ENCODE assay signal across 8 mouse cellular contexts in genomic region chr11:86807505-86807989, GRCm38 (mm10). TPM values are rescaled to one million over a fixed set of nuclear protein-coding genes. Genes with fewer than 3 reads are reported as not detected.
DNase-seq lines count a peak whose midpoint lies in the region; ATAC-seq and TF ChIP-seq lines count a peak whose summit lies in the region.

TSS of gene Dhx40 (minus strand) at chr11:86807746.

- H3K4me1 ChIP-seq in E14TG2a.4 (replicated peaks; ENCODE audit: low read depth, low read length), result peaks cover 10% of the 10 kb centered on the region
- H3K4me1 ChIP-seq in forebrain, embryonic 13.5 days, result peaks cover 12% of the 10 kb centered on the region
- H3K4me1 ChIP-seq in liver, postnatal 0 days (ENCODE audit: insufficient read depth), result peaks cover 11% of the 10 kb centered on the region
- peaks cover 9% of the 10 kb centered on the region for H3K4me1 ChIP-seq in neural tube, embryonic 14.5 days (ENCODE audit: control insufficient read depth, insufficient read depth, low read length)

- WGBS in forebrain, embryonic 13.5 days, result 6% methylated on average over 38 of the region's 40 CpGs
- WGBS in large intestine, adult 2 months, result 5% methylated on average over 40 of the region's 40 CpGs
- 7% methylated on average over 32 of the region's 40 CpGs for WGBS in liver, postnatal 0 days (ENCODE audit: insufficient replicate concordance)
- 5% methylated on average over 40 of the region's 40 CpGs for WGBS in neural tube, embryonic 14.5 days

- ATAC-seq in forebrain, embryonic 13.5 days, result peak; percentile 96
- ATAC-seq in liver, postnatal 0 days, result peak; percentile 83
- ATAC-seq in neural tube, embryonic 14.5 days (ENCODE audit: low read depth), result peak; percentile 95

- no peak for TF ChIP-seq CTCF in E14TG2a.4 (conservative IDR thresholded peaks at IDR 0.05; ENCODE audit: low read length)
- no peak for TF ChIP-seq CTCF in liver, postnatal 0 days (IDR thresholded peaks at IDR 0.05; ENCODE audit: low read depth)

- DNase-seq in c-Kit-positive CD71-positive TER-119-positive erythroid progenitor cells, embryonic 14.5 days (ENCODE audit: low spot score), result peak; percentile 80
- peak; percentile 93 to 95 for DNase-seq in heart, postnatal 10 days
- DNase-seq in large intestine, adult 2 months (ENCODE audit: low read depth, low spot score), result peak; percentile 75
- DNase-seq in liver, postnatal 0 days, result peak; percentile 93
- DNase-seq in testis, postnatal 10 days (ENCODE audit: low spot score), result peak; percentile 97

- peak within 1 kb of the TSS; percentile 71 for H3K4me2 ChIP-seq in forebrain, embryonic 13.5 days
- peak within 1 kb of the TSS; percentile 91 for H3K4me2 ChIP-seq in liver, postnatal 0 days (ENCODE audit: low read depth, low read length)
- peak within 1 kb of the TSS; percentile 60 for H3K4me2 ChIP-seq in neural tube, embryonic 14.5 days (ENCODE audit: low read depth, low read length)

- no peak for TF ChIP-seq EP300 in liver, postnatal 0 days (IDR thresholded peaks at IDR 0.05; ENCODE audit: low read depth)

- H3K36me3 ChIP-seq in E14TG2a.4 (ENCODE audit: insufficient read depth, low read length), result peaks cover 36% of the 10 kb centered on the region
- H3K36me3 ChIP-seq in forebrain, embryonic 13.5 days (ENCODE audit: poor library complexity, severe bottlenecking), result peaks cover 23% of the 10 kb centered on the region
- H3K36me3 ChIP-seq in liver, postnatal 0 days (replicated peaks; ENCODE audit: insufficient read depth, low read length), result peaks cover 17% of the 10 kb centered on the region
- peaks cover 12% of the 10 kb centered on the region; the same call in 1 of the 2 replicates for H3K36me3 ChIP-seq in neural tube, embryonic 14.5 days (ENCODE audit: control insufficient read depth, insufficient read depth, low read length)

- intact Hi-C loops in heart, postnatal 10 days (cut with DNase I), result loop anchor here (2.0 to 5.0 kb wide), 2 partner anchors 29 to 185 kb away; partner anchors contain the start of gene Ypel2

- H3K9me3 ChIP-seq in E14TG2a.4 (ENCODE audit: low read length), result no peaks in the 10 kb centered on the region
- H3K9me3 ChIP-seq in forebrain, embryonic 13.5 days (replicated peaks), result no peaks in the 10 kb centered on the region
- no peaks in the 10 kb centered on the region for H3K9me3 ChIP-seq in liver, postnatal 0 days (ENCODE audit: low read length)
- H3K9me3 ChIP-seq in neural tube, embryonic 14.5 days (ENCODE audit: control insufficient read depth, low read length), result no peaks in the 10 kb centered on the region

- H3K9ac ChIP-seq in forebrain, embryonic 13.5 days, result peak within 1 kb of the TSS; percentile 77
- peak within 1 kb of the TSS; percentile 77 for H3K9ac ChIP-seq in liver, postnatal 0 days (replicated peaks)
- H3K9ac ChIP-seq in neural tube, embryonic 14.5 days (replicated peaks; ENCODE audit: low read depth, low read length), result peak within 1 kb of the TSS; percentile 41

- H3K4me3 ChIP-seq in E14TG2a.4 (replicated peaks; ENCODE audit: low read length), result peak within 1 kb of the TSS; percentile 100
- peak within 1 kb of the TSS; percentile 99 for H3K4me3 ChIP-seq in forebrain, embryonic 13.5 days
- H3K4me3 ChIP-seq in liver, postnatal 0 days (ENCODE audit: low read depth, low read length), result peak within 1 kb of the TSS; percentile 98
- peak within 1 kb of the TSS; percentile 86 for H3K4me3 ChIP-seq in neural tube, embryonic 14.5 days (ENCODE audit: low read depth, low read length)

- peaks cover 11% of the 10 kb centered on the region for H3K27me3 ChIP-seq in E14TG2a.4 (ENCODE audit: insufficient read depth, low read length)
- no peaks in the 10 kb centered on the region; the same call in 1 of the 2 replicates for H3K27me3 ChIP-seq in forebrain, embryonic 13.5 days
- no peaks in the 10 kb centered on the region for H3K27me3 ChIP-seq in liver, postnatal 0 days (ENCODE audit: insufficient read depth, low read length)
- no peaks in the 10 kb centered on the region for H3K27me3 ChIP-seq in neural tube, embryonic 14.5 days (ENCODE audit: control insufficient read depth, insufficient read depth, low read length)

- peak within 1 kb of the TSS; percentile 84 for H3K27ac ChIP-seq in forebrain, embryonic 13.5 days
- H3K27ac ChIP-seq in liver, postnatal 0 days (ENCODE audit: low read depth), result peak within 1 kb of the TSS; percentile 92
- H3K27ac ChIP-seq in neural tube, embryonic 14.5 days (ENCODE audit: low read depth, low read length), result peak within 1 kb of the TSS; percentile 75

RNA-seq across cellular contexts. Expression of gene Dhx40, which starts in this region (rescaled TPM):
- 38.3 and 41.7 TPM in 2 replicates for polyA plus RNA-seq in forebrain, embryonic 13.5 days (2015; fragmentation: Nextera tagmentation; extraction: Ambion mirVana)
- 10 to 100 TPM; 19.7 to 21.5 TPM for total RNA-seq in heart, postnatal 10 days (2021)
- polyA plus RNA-seq in large intestine, adult 2 months (2012; rRNA removed), result 3.9 and 4.3 TPM in 2 replicates
- polyA plus RNA-seq in liver, postnatal 0 days (2015; fragmentation: Nextera tagmentation; extraction: Ambion mirVana), result 7.8 and 8.0 TPM in 2 replicates
- 19.3 and 21.9 TPM in 2 replicates for polyA plus RNA-seq in neural tube, embryonic 14.5 days (2014; fragmentation: Nextera tagmentation; extraction: Ambion mirVana)

Comparison
In these comparisons a context has a peak if more than half of its experiments do, and no peak if none do; other contexts are left out.
1. Peak in every context shown above with its lines: DNase-seq, ATAC-seq, H3K4me3 ChIP-seq and H3K27ac ChIP-seq.